In the genomic region with DNA sequence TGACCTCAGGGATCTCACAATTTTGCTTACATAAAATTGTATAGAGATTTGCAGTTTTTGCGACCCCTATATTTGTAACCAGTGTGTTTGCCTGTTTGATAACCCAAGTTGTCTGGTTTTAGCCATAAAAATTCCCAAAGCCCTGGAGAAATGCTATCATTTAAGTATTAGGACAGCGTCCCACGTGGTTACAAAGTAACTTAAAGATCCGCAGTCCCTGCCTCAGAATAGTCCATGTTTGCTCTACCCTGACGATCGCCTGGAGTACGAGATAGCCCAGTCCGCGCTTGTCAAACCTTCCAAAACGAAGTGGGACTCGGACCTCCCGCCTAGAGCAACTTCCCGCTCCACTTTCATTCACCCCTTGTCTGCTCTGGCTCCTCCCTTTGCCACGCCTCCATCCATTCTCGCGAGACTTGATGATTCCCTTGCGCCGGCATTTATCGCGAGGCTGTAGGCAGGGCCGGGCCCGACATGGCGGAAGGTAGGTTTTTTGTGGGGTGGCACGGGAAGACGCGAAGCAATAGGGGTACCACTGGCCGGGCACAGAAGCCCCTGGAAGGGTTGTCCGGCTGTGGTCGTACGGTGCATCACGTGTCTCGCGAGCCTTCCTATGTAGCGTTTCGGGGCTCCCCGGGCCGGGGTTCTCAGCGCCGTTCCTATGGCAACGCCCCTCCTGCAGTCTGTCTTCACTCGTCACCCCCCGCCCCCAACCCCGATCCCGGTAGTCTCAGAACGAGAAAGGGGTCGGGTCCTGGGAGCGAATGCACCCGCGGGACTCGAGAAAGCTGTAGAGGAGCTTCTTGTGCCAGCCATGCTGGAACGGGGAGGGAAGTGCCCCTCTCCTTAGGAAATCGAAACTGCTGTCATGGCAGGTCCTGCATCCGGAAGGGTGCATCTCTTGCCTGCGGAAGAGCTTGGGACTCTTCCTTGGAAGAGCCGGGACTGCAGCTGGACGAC, we compare ENCODE assay signal across 7 mouse cellular contexts. TPM values are rescaled to one million over a fixed set of nuclear protein-coding genes. Genes with fewer than 3 reads are reported as not detected.
DNase-seq lines count a peak whose midpoint lies in the region; ATAC-seq lines count a peak whose summit lies in the region.

A gene (plus strand): TSS at position 456 of the 960 bp plus-strand sequence.

- H3K27ac ChIP-seq in embryonic facial prominence, embryonic 12.5 days = peak within 1 kb of the TSS; percentile 79
- peak within 1 kb of the TSS; percentile 56 for H3K27ac ChIP-seq in limb, embryonic 11.5 days (replicated peaks; ENCODE audit: low read depth, low read length)
- H3K27ac ChIP-seq in midbrain, embryonic 14.5 days (replicated peaks; ENCODE audit: low read depth, low read length) = peak within 1 kb of the TSS; percentile 92

- H3K36me3 ChIP-seq in embryonic facial prominence, embryonic 12.5 days = 0 out of 2 replicates have a peak, but pooled peaks cover 6% of the 10 kb centered on the region
- H3K36me3 ChIP-seq in limb, embryonic 11.5 days (ENCODE audit: control insufficient read depth, insufficient read depth, low read length) = no peaks in the 10 kb centered on the region
- no peaks in the 10 kb centered on the region for H3K36me3 ChIP-seq in midbrain, embryonic 14.5 days (ENCODE audit: control insufficient read depth, insufficient read depth, low read length)

- peak; percentile 95 for DNase-seq in adrenal gland, postnatal 25 days
- peak; percentile 100 for DNase-seq in heart, adult 11 months
- peak; percentile 99 for DNase-seq in kidney, adult 18-20 months
- DNase-seq in limb, embryonic 11.5 days (ENCODE audit: low spot score) = peak; percentile 98
- DNase-seq in midbrain, embryonic 14.5 days = peak; percentile 98
- peak; percentile 95 to 98 for DNase-seq in spleen, adult 18-20 months

- ATAC-seq in embryonic facial prominence, embryonic 12.5 days (ENCODE audit: insufficient number of reproducible peaks, insufficient read depth, low FRiP score, low TSS enrichment) = peak; percentile 92
- peak; percentile 96 for ATAC-seq in limb, embryonic 11.5 days (ENCODE audit: insufficient number of reproducible peaks, low FRiP score, low TSS enrichment, low read depth)
- ATAC-seq in midbrain, embryonic 14.5 days (ENCODE audit: low FRiP score, low TSS enrichment) = peak; percentile 98

- peak within 1 kb of the TSS; percentile 64 for H3K4me3 ChIP-seq in embryonic facial prominence, embryonic 12.5 days
- H3K4me3 ChIP-seq in limb, embryonic 11.5 days (ENCODE audit: low read depth, low read length) = peak within 1 kb of the TSS; percentile 82
- peak within 1 kb of the TSS; percentile 70 for H3K4me3 ChIP-seq in midbrain, embryonic 14.5 days (replicated peaks; ENCODE audit: low read depth, low read length)

- under 1% methylated on average over 56 of the region's 56 CpGs for WGBS in embryonic facial prominence, embryonic 12.5 days
- WGBS in limb, embryonic 11.5 days = under 1% methylated on average over 56 of the region's 56 CpGs
- WGBS in midbrain, embryonic 14.5 days = under 1% methylated on average over 56 of the region's 56 CpGs

- peak within 1 kb of the TSS; percentile 74 for H3K9ac ChIP-seq in embryonic facial prominence, embryonic 12.5 days
- peak within 1 kb of the TSS; percentile 87 for H3K9ac ChIP-seq in limb, embryonic 11.5 days (ENCODE audit: low read length)
- H3K9ac ChIP-seq in midbrain, embryonic 14.5 days (replicated peaks; ENCODE audit: low read length) = peak within 1 kb of the TSS; percentile 92

- no peaks in the 10 kb centered on the region for H3K27me3 ChIP-seq in embryonic facial prominence, embryonic 12.5 days
- no peaks in the 10 kb centered on the region for H3K27me3 ChIP-seq in limb, embryonic 11.5 days (ENCODE audit: control insufficient read depth, insufficient read depth, low read length)
- no peaks in the 10 kb centered on the region for H3K27me3 ChIP-seq in midbrain, embryonic 14.5 days (ENCODE audit: control insufficient read depth, insufficient read depth, low read length)

- peaks cover 20% of the 10 kb centered on the region for H3K4me1 ChIP-seq in embryonic facial prominence, embryonic 12.5 days
- H3K4me1 ChIP-seq in limb, embryonic 11.5 days (ENCODE audit: control insufficient read depth, insufficient read depth, low read length) = peaks cover 6% of the 10 kb centered on the region; the same call in 1 of the 2 replicates
- peaks cover 12% of the 10 kb centered on the region for H3K4me1 ChIP-seq in midbrain, embryonic 14.5 days (ENCODE audit: control insufficient read depth, insufficient read depth, low read length)

- peak within 1 kb of the TSS; percentile 66 for H3K4me2 ChIP-seq in embryonic facial prominence, embryonic 12.5 days (replicated peaks)
- H3K4me2 ChIP-seq in limb, embryonic 11.5 days (ENCODE audit: low read depth, severe bottlenecking) = peak within 1 kb of the TSS; percentile 71
- peak within 1 kb of the TSS; percentile 87 for H3K4me2 ChIP-seq in midbrain, embryonic 14.5 days (ENCODE audit: low read length)

- no peaks in the 10 kb centered on the region for H3K9me3 ChIP-seq in embryonic facial prominence, embryonic 12.5 days
- no peaks in the 10 kb centered on the region for H3K9me3 ChIP-seq in limb, embryonic 11.5 days (ENCODE audit: control insufficient read depth, low read length)
- H3K9me3 ChIP-seq in midbrain, embryonic 14.5 days (ENCODE audit: control insufficient read depth, low read length) = no peaks in the 10 kb centered on the region

RNA-seq across cellular contexts. Expression of the gene that starts here (rescaled TPM):
- total RNA-seq in adrenal gland, postnatal 25 days (2021) = 42.1 and 49.1 TPM in 2 replicates
- 29.8 and 31.6 TPM in 2 replicates for polyA plus RNA-seq in embryonic facial prominence, embryonic 12.5 days (2016; fragmentation: Nextera tagmentation; extraction: Ambion mirVana)
- 26.9 and 32.0 TPM in 2 replicates for polyA plus RNA-seq in limb, embryonic 11.5 days (2014; fragmentation: Nextera tagmentation; extraction: Ambion mirVana)
- polyA plus RNA-seq in midbrain, embryonic 14.5 days (2014; fragmentation: Nextera tagmentation; extraction: Ambion mirVana) = 26.7 and 40.0 TPM in 2 replicates

Comparison
In these comparisons a context has a peak if more than half of its experiments do, and no peak if none do; other contexts are left out.
1. Peak in every context shown above with its lines: DNase-seq, ATAC-seq, H3K4me3 ChIP-seq and H3K27ac ChIP-seq.